Comparison of ENCODE assay signal across 8 mouse cellular contexts in genomic region chr7:79274473-79275010, GRCm38 (mm10). TPM values are rescaled to one million over a fixed set of nuclear protein-coding genes. Genes with fewer than 3 reads are reported as not detected.
DNase-seq lines count a peak whose midpoint lies in the region; ATAC-seq and TF ChIP-seq lines count a peak whose summit lies in the region.

No protein-coding gene starts in this region.

- ATAC-seq in kidney, postnatal 0 days (replicated peaks; ENCODE audit: low FRiP score, low read depth), result no peak
- no peak for ATAC-seq in embryonic facial prominence, embryonic 13.5 days (ENCODE audit: insufficient number of reproducible peaks, insufficient read depth, low FRiP score, low TSS enrichment, low read depth)
- ATAC-seq in hindbrain, postnatal 0 days, result no peak
- ATAC-seq in midbrain, embryonic 16.5 days, result no peak

- H3K4me3 ChIP-seq in kidney, postnatal 0 days (replicated peaks; ENCODE audit: low read depth, low read length), result peak overlapping the region; percentile 78; the same call in 1 of the 2 replicates
- peak overlapping the region; percentile 84 for H3K4me3 ChIP-seq in embryonic facial prominence, embryonic 13.5 days
- peak overlapping the region; percentile 64 for H3K4me3 ChIP-seq in hindbrain, postnatal 0 days (ENCODE audit: low read length)
- peak overlapping the region; percentile 70 for H3K4me3 ChIP-seq in midbrain, embryonic 16.5 days (ENCODE audit: low read depth, low read length)

- no peak for TF ChIP-seq CTCF in kidney, postnatal 0 days (IDR thresholded peaks at IDR 0.05; ENCODE audit: low read depth)
- TF ChIP-seq CTCF in hindbrain, postnatal 0 days (IDR thresholded peaks at IDR 0.05; ENCODE audit: low read depth), result no peak

- peak overlapping the region; percentile 25; the same call in 1 of the 2 replicates for H3K27ac ChIP-seq in kidney, postnatal 0 days
- H3K27ac ChIP-seq in embryonic facial prominence, embryonic 13.5 days, result no peak overlapping the region
- peak overlapping the region; percentile 92; the same call in 1 of the 2 replicates for H3K27ac ChIP-seq in hindbrain, postnatal 0 days
- H3K27ac ChIP-seq in midbrain, embryonic 16.5 days (ENCODE audit: low read length), result no peak overlapping the region; the same call in 1 of the 2 replicates

- H3K27me3 ChIP-seq in kidney, postnatal 0 days (ENCODE audit: insufficient read depth, low read length), result no peaks in the 10 kb centered on the region
- H3K27me3 ChIP-seq in embryonic facial prominence, embryonic 13.5 days, result no peaks in the 10 kb centered on the region
- H3K27me3 ChIP-seq in hindbrain, postnatal 0 days (ENCODE audit: insufficient read depth, low read length), result no peaks in the 10 kb centered on the region
- no peaks in the 10 kb centered on the region for H3K27me3 ChIP-seq in midbrain, embryonic 16.5 days (ENCODE audit: control insufficient read depth, insufficient read depth, low read depth, low read length)

- WGBS in kidney, postnatal 0 days, result 48% methylated on average over 8 of the region's 8 CpGs
- 83% methylated on average over 8 of the region's 8 CpGs for WGBS in embryonic facial prominence, embryonic 13.5 days
- 60% methylated on average over 8 of the region's 8 CpGs for WGBS in hindbrain, postnatal 0 days
- WGBS in midbrain, embryonic 16.5 days, result 68% methylated on average over 8 of the region's 8 CpGs

- H3K4me2 ChIP-seq in kidney, postnatal 0 days (ENCODE audit: low read length), result peak overlapping the region; percentile 85
- H3K4me2 ChIP-seq in embryonic facial prominence, embryonic 13.5 days, result peak overlapping the region; percentile 90
- peak overlapping the region; percentile 68 for H3K4me2 ChIP-seq in hindbrain, postnatal 0 days (ENCODE audit: low read depth, low read length)
- H3K4me2 ChIP-seq in midbrain, embryonic 16.5 days (ENCODE audit: low read length), result peak overlapping the region; percentile 93

- no peak for DNase-seq in kidney, postnatal 0 days (ENCODE audit: low spot score)
- DNase-seq in kidney, postnatal 4 days, result no peak
- no peak for DNase-seq in hindbrain, postnatal 0 days (ENCODE audit: low spot score)
- DNase-seq in cerebellum, postnatal 14 days, result no peak
- DNase-seq in right cerebral cortex, postnatal 14 days, result no peak
- DNase-seq in left cerebral cortex, postnatal 10 days (ENCODE audit: extremely low spot score in 1 of 2, low spot score in 2 of 2), result no peak

- no peak overlapping the region for H3K9ac ChIP-seq in kidney, postnatal 0 days (ENCODE audit: low read depth, low read length)
- peak overlapping the region; percentile 89 for H3K9ac ChIP-seq in embryonic facial prominence, embryonic 13.5 days
- H3K9ac ChIP-seq in hindbrain, postnatal 0 days (replicated peaks; ENCODE audit: low read length), result peak overlapping the region; percentile 87
- H3K9ac ChIP-seq in midbrain, embryonic 16.5 days (ENCODE audit: low read depth, low read length), result peak overlapping the region; percentile 93

- intact Hi-C loops in left cerebral cortex, postnatal 10 days (cut with DNase I), result loop anchor here (5.0 kb wide), 1 partner anchor 38 kb away; no protein-coding TSS in a partner anchor

- H3K4me1 ChIP-seq in kidney, postnatal 0 days (replicated peaks; ENCODE audit: insufficient read depth, low read length), result peaks cover 26% of the 10 kb centered on the region; the same call in 1 of the 2 replicates
- H3K4me1 ChIP-seq in embryonic facial prominence, embryonic 13.5 days, result peaks cover 47% of the 10 kb centered on the region
- peaks cover 31% of the 10 kb centered on the region for H3K4me1 ChIP-seq in hindbrain, postnatal 0 days (ENCODE audit: insufficient read depth, low read length)
- peaks cover 40% of the 10 kb centered on the region for H3K4me1 ChIP-seq in midbrain, embryonic 16.5 days (ENCODE audit: control insufficient read depth, insufficient read depth, low read length)

- H3K36me3 ChIP-seq in kidney, postnatal 0 days (ENCODE audit: insufficient read depth, low read length), result no peaks in the 10 kb centered on the region
- H3K36me3 ChIP-seq in embryonic facial prominence, embryonic 13.5 days, result no peaks in the 10 kb centered on the region
- H3K36me3 ChIP-seq in hindbrain, postnatal 0 days (ENCODE audit: insufficient read depth, low read length), result no peaks in the 10 kb centered on the region
- no peaks in the 10 kb centered on the region for H3K36me3 ChIP-seq in midbrain, embryonic 16.5 days (ENCODE audit: control insufficient read depth, insufficient read depth, low read length)

- no peaks in the 10 kb centered on the region for H3K9me3 ChIP-seq in kidney, postnatal 0 days (replicated peaks; ENCODE audit: low read length)
- no peaks in the 10 kb centered on the region for H3K9me3 ChIP-seq in embryonic facial prominence, embryonic 13.5 days
- no peaks in the 10 kb centered on the region for H3K9me3 ChIP-seq in hindbrain, postnatal 0 days (ENCODE audit: low read length)
- no peaks in the 10 kb centered on the region for H3K9me3 ChIP-seq in midbrain, embryonic 16.5 days (replicated peaks; ENCODE audit: control insufficient read depth, low read length, poor library complexity, severe bottlenecking)

RNA-seq across cellular contexts. Expression of gene Abhd2, which starts 1.5 kb away (rescaled TPM):
- polyA plus RNA-seq in kidney, postnatal 0 days (2015; fragmentation: Nextera tagmentation; extraction: Ambion mirVana), result 17.4 and 17.6 TPM in 2 replicates
- 13.9 and 15.2 TPM in 2 replicates for polyA plus RNA-seq in embryonic facial prominence, embryonic 13.5 days (2015; fragmentation: Nextera tagmentation; extraction: Ambion mirVana)
- total RNA-seq in hindbrain, postnatal 0 days (2014; rRNA removed), result 92.3 and 100 TPM in 2 replicates
- 23.7 and 23.9 TPM in 2 replicates for polyA plus RNA-seq in hindbrain, postnatal 0 days (2015; fragmentation: Nextera tagmentation; extraction: Ambion mirVana)
- 18.7 and 19.3 TPM in 2 replicates for polyA plus RNA-seq in midbrain, embryonic 16.5 days (2015; fragmentation: Nextera tagmentation; extraction: Ambion mirVana)
- total RNA-seq in left cerebral cortex, postnatal 10 days (2021), result 100 to 1,000 TPM; 121 to 124 TPM

Comparison
In these comparisons a context has a peak if more than half of its experiments do, and no peak if none do; other contexts are left out.
1. H3K27ac ChIP-seq: peak in kidney, postnatal 0 days (single experiment) and hindbrain, postnatal 0 days (single experiment); none in embryonic facial prominence, embryonic 13.5 days (single experiment) and midbrain, embryonic 16.5 days (single experiment).
2. Peak in every context shown above with its lines, with median percentiles within 50 percentile points of each other: H3K4me2 ChIP-seq and H3K4me3 ChIP-seq.